Mouse (Mus musculus): ENCODE data around the gene Vmn1r157.
"Not testable (repeated sequence)": the region's sequence is repeated elsewhere in the genome, so short reads cannot be mapped to it uniquely, and the experiment has no call there.

Gene Vmn1r157

DNA sequence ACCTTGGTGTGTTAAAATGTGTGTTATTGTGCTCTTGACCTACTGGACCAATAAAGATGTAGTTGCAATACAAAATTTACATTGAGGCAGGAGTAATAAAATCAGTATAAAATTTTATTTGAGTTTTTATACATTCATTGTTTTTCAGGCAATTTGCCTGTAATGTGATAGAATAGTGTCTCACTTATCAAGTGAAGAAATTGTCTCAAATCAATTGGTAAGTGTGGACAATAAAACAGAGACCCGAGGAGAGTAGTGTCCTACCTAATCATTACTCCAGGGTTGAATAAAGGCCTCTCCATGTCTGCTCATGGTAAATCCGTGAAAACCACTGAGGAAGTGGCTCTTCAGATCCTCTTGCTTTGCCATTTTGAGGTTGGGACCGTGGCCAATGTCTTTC, at the start of gene Vmn1r157:
Gene Vmn1r157 (plus strand): TSS at position 301 of the 400 bp plus-strand sequence.
- not testable (repeated sequence) for DNase-seq (ENCODE audit: low read depth, low spot score)

- DNase-seq (ENCODE audit: low read depth, low spot score): not testable (repeated sequence)
Observed at GRCm38 (mm10) chr7:22719610-22720009, 41.9 kb upstream of the Vmn1r157 start, which contains the start of gene Gm4567. Gene Gm4567 (minus strand): TSS chr7:22719710.

DNA sequence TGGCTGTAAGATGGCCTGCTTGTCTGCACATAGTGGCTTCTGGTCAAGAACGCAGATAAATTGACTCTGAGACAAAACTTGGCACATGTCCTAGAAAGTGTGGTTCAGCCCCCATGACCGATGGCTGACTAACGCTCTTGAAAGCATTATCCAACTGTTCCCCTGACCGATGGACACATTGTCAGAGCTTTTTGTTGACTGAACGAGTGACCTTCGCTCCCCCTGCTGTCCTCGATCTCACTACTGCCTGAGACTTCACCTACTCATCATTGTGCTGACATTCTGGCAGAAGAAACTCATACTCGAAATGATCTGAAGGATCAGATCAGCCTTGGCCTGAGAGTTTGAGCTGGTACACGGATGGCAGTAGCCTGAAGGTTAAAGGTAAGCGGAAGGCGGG, 14.5 kb downstream of the Vmn1r157 start:
- not testable (repeated sequence) for DNase-seq (ENCODE audit: low read depth, low spot score)

DNA sequence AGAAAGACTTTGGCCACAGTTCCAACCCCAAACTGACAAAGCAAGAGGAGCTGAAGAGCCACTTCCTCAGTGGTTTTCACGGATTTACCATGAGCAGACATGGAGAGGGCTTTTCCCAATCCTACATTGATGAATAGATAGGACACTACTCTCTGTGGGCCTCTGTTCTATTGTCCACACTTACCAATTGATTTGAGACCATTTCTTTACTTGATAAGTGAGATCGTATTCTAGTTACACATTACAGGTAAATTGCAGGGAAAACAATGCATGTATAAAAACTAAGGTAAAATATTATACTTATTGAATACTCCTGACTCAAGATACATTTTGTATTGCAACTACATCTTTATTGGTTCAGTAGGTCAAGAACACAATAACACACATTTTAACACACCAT, 29.2 kb downstream of the Vmn1r157 start, which contains the start of gene Vmn1r158:
Gene Vmn1r158 (minus strand): TSS at position 101 of the 400 bp plus-strand sequence.
- DNase-seq (ENCODE audit: low read depth, low spot score): not testable (repeated sequence)

Data from ES-CJ7 (cell line).